Mouse (Mus musculus): Measurements from ENCODE around the gene Olfr524.

DNA sequence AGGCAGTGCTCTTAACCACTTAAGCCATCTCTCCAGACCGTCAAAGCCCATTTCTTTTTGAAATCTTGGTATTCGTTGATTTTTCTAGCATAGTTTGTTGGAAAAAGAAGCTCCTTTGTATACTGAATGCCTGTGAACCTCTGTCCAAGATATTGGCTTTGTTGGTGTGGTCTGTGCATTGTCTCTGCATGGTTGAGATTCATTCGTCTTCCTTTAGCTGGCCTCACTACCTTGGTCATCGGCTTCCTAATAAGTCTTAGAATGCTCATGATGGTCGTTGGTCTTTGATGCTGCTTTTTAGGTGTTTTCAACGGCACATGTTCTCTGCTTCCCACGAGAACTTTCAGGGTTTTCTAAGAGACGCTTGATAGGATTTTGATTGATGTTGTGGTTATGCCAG is 9.8 kb downstream of the Olfr524 start:
- no peak for TF ChIP-seq CTCF (IDR thresholded peaks at IDR 0.05; ENCODE audit: low read depth, low read length)
- TF ChIP-seq POLR2A (IDR thresholded peaks at IDR 0.05; ENCODE audit: borderline replicate concordance, low read depth, low read length), result no peak
